Mouse (Mus musculus) layer of hippocampus, adult 9-10 months (tissue): Measurements from ENCODE around the gene Dner.
A peak's percentile ranks its signal among the peaks of the same experiment; 100 is the strongest.

Experiments used
- DNase-seq: peaks from one replicate; pipeline ENCODE4 v3.0.0; 2022; ENCODE audit warnings: low spot score

Dner gene

GRCm38 (mm10) chr1:84628244-84628643, 67.8 kb downstream of the Dner start:
- no peak for DNase-seq

DNA sequence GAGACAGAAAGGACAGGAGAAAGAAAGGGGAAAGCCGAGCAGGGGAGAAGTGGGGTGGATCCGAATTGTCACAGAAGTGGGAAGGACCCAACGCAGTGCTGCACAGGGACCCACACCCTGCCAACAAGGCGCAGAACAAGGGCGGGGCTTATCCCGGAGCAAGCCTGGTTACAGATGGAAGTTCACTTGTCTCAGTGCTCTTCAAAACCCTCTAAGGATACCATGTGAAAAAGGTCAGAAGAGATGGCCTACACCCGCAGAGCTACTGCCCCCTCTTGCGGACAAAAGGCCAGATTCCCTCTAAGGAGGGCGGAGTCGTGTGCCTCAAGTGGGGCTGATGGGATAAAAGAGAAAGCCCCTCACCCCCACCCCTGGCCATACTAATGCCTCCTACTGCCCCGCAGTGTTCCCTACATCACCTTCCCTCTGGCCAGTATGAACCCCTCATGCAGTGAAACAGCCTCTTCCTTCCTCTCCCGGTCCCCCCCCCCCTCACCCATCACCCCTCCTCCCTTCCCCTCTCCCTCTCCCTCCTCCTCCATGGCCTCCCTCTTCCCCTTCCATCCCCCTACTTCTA, 73.0 kb downstream of the Dner start:
- DNase-seq: no peak

- peak; percentile 25 for DNase-seq
These were observed 74.7 kb downstream of the Dner start for GRCm38 (mm10) chr1:84621308-84621707.

DNA sequence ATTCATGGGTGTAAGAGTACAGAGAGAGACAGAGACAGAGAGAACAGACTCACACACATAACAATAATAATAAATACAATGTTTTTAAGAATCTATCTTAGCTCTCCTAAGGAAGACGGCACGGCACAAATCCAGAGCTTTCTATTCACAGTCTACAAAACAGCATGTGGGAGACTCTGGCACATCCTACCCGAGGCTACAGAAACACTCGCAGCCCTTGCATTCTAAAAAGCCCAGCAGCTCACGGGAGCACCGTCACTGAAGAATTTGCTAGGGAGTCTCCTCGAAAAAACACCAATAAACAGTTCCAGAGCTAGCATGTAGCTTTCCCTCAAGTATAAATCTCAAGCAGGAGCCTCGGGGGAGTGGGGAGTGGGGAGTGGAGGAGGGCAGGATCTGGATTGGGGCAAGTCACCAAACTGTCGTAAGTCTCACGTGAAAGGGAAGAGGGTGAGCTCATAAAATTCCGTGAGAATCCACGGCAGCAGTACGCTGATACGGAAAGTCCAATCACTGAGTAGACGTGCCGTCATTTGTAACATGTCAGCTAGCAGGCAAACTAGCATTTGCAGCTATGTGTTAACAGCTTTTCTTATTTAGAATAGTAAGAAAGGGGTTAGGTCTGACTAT, 76.8 kb downstream of the Dner start:
- DNase-seq: no peak

GRCm38 (mm10) chr1:84618094-84618493, 77.9 kb downstream of the Dner start:
- DNase-seq: no peak

DNA sequence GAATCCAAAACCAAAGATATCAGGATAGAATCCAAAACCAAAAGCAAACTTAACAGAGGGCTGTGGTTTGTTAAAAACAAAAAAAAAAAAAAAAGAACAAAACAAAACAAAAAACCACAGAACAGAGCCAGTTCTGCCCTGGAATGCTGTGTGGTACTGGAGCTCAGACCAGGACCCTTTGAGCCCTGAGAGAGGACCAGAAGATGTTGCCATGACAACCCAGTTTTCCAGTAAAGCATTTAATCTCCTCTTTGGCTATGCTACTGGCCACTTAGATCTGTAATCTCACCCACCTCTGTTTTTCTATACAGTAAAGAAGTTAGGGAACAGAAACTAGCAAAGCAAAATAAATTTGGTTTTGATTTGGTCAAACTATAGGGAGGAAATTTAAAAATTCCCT, 79.9 kb downstream of the Dner start:
- DNase-seq: no peak

GRCm38 (mm10) chr1:84614596-84614995, 81.4 kb downstream of the Dner start:
- no peak for DNase-seq

DNA sequence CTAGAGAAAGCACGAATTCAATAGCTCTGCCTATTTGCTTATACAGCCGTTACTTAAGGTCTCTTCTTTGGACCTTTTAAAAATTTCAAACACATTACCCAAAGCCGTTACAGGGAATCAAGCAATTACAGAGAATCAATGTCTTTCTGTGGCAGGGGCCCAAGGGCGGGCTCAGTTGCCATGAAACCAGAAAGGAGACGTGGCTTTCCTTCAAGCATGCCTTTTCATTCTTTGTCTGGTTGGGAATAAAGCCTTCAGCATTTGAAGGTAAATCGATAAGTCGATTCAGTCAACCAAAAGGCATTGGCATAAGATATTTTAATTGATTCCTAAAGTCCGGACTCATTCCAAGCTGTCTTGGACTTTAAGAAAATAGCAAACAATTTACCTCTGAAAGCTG, 82.9 kb downstream of the Dner start:
- DNase-seq: no peak

GRCm38 (mm10) chr1:84611331-84611730, 84.7 kb downstream of the Dner start:
- no peak for DNase-seq

- DNase-seq: no peak
These were observed 97.0 kb downstream of the Dner start for GRCm38 (mm10) chr1:84599025-84599424.

- no peak for DNase-seq
These were observed 100.0 kb downstream of the Dner start for GRCm38 (mm10) chr1:84596023-84596422.

DNA sequence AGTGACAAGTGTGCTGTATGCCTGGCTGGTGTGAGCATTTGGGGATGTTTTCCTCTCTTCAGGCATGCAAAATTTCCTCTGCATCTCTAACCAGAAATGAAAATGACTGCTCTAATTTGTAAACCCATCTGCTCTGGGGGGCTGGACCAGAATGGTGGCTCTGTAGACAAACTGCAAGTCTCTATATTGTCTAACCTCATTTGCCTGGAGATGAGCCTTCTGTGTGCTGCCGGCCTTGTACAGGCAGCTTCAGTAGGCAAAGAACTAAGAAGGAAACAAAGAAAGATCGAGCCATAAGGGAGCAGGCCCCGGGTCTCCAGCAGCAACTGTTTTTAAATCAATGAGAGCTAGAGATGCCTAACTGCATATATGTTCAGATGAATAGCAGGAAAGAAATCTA, 103.6 kb downstream of the Dner start:
- no peak for DNase-seq

DNA sequence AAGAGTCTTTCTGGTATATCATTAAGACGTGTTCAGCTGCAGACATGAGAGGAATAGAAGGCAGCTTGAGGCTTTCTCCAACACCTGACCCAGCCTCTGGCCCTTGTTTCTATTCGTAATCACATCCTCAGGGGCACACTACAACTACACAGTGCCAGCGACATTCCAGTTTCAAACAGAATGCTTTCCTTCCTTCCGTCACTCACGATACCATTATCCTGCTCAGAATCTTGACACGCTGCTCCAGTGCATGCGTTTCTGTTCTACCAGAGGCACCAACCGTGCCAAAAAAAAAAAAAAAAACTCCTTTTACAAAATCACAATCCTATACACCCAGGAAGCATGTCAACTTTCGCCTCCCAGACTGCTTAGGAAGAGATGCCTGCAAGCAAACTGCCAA, 105.5 kb downstream of the Dner start:
- no peak for DNase-seq

DNA sequence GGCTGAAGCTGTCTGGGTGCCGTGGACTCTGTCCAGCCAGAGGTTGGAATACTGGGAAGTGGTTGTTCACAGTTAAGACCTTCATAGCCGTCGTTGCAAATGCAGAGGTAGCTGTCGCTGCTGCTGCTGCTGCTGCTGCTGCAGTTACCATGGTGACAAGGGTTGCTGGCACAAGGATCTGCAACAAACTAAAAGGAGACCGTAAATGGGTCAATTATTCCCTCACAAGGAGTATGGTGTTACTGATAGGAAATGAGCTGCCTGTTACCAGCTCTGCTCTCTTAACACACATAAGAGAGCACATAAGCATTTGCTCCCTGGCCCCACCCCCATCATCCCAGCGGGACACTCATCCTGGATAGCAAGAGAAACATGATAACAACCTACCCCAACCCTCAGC, 110.6 kb downstream of the Dner start:
- DNase-seq: no peak

DNA sequence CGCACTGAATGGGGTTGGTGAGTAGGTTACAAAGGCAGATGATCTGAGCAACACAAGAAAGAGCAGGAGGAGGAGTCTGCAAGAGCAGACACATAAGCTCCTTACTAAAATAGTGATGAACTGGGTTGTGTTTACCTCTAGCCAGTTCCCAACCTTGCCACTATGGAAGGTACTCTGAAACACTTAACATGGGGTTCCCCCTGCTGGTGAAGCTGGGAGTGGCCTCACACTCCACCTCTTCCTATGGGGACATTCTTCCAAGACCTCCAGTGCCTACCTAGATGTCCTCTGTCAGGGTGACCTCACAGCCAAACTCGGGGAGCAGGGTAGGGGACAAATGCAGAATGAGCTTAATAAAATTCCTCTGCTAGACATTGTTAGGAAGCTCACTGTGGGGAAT, 114.2 kb downstream of the Dner start:
- peak; percentile 63 for DNase-seq

GRCm38 (mm10) chr1:84561841-84562240, 134.2 kb downstream of the Dner start:
- no peak for DNase-seq

GRCm38 (mm10) chr1:84561387-84561786, 134.6 kb downstream of the Dner start:
- no peak for DNase-seq

- DNase-seq: no peak
These were observed 139.2 kb downstream of the Dner start for GRCm38 (mm10) chr1:84556546-84557511.

GRCm38 (mm10) chr1:84552005-84552404, 144.0 kb downstream of the Dner start:
- DNase-seq: no peak

GRCm38 (mm10) chr1:84550065-84550368, 146.0 kb downstream of the Dner start:
- DNase-seq: no peak

DNA sequence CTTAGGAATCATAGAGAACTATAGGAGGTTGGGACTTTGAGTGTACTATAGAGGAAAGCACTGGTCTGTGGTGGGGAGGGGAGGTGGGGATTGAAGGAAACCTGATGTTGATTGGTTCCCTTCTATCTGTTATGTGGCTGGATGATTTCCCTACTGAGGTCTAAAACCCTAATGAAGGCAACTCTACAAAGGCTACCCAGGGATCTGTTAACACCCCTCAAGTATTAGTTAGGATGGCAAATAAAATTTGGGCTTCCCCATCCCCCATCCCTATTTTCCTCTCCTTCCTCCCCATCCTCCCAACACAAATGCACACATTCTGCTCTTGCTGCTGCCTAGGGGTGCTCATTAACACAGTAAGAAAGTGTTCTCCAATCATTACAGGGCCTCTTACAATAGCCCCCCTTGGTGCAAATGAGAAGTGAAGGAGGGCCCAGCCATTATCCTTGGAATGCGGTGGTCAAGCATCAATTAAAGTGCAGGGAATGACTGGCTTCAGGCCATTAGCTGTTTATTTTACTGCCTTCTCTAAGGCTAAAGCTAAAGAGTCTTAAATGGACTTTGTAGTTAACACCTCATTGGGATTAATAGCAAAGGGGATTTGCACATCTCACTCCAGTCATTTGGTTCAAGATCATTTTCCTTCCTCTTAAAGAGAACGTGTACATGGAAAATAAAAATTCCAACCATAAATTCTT, 146.5 kb downstream of the Dner start:
- DNase-seq: no peak

GRCm38 (mm10) chr1:84536069-84536468, 160.0 kb downstream of the Dner start:
- DNase-seq: no peak

GRCm38 (mm10) chr1:84525514-84525913, 170.5 kb downstream of the Dner start:
- DNase-seq: no peak
